Mouse (Mus musculus) kidney, adult 11 months (tissue): Measurements from ENCODE around the gene Slco1a6.
A peak's percentile ranks its signal among the peaks of the same experiment; 100 is the strongest.
"Not testable (repeated sequence)": the region's sequence is repeated elsewhere in the genome, so short reads cannot be mapped to it uniquely, and the experiment has no call there.

ENCODE experiments used
- DNase-seq: peaks from one replicate; pipeline ENCODE4 v3.0.0; 2022

Gene Slco1a6

GRCm38 (mm10) chr6:142208421-142208820 is at the start of gene Slco1a6:
Gene Slco1a6, minus strand, starts transcription at chr6:142208521.
- no peak for DNase-seq

GRCm38 (mm10) chr6:142250738-142251307 is 42.5 kb upstream of the Slco1a6 start:
- not testable (repeated sequence) for DNase-seq

- no peak for DNase-seq
Observed at GRCm38 (mm10) chr6:142245065-142245464, 36.7 kb upstream of the Slco1a6 start.

GRCm38 (mm10) chr6:142239468-142239867 is 31.1 kb upstream of the Slco1a6 start:
- DNase-seq = no peak

GRCm38 (mm10) chr6:142220138-142220537 is 11.8 kb upstream of the Slco1a6 start:
- DNase-seq = no peak

GRCm38 (mm10) chr6:142211821-142212220 is 3.5 kb upstream of the Slco1a6 start:
- no peak for DNase-seq

- no peak for DNase-seq
Observed at GRCm38 (mm10) chr6:142209749-142210148, 1.4 kb upstream of the Slco1a6 start.

- no peak for DNase-seq
Observed at GRCm38 (mm10) chr6:142200524-142200923, 7.8 kb downstream of the Slco1a6 start.

GRCm38 (mm10) chr6:142194245-142194644 is 14.1 kb downstream of the Slco1a6 start:
- no peak for DNase-seq

GRCm38 (mm10) chr6:142191962-142192361 is 16.4 kb downstream of the Slco1a6 start:
- DNase-seq = peak; percentile 24

GRCm38 (mm10) chr6:142187426-142187825 is 20.9 kb downstream of the Slco1a6 start:
- no peak for DNase-seq

- DNase-seq = no peak
Observed at GRCm38 (mm10) chr6:142185868-142186415, 22.4 kb downstream of the Slco1a6 start.

GRCm38 (mm10) chr6:142163406-142163805 is 44.9 kb downstream of the Slco1a6 start:
- no peak for DNase-seq

GRCm38 (mm10) chr6:142161171-142161570 is 47.1 kb downstream of the Slco1a6 start:
- no peak for DNase-seq

GRCm38 (mm10) chr6:142154081-142154480 is 54.2 kb downstream of the Slco1a6 start:
- DNase-seq = peak; percentile 21

- DNase-seq = no peak
Observed at GRCm38 (mm10) chr6:142148371-142148770, 60.0 kb downstream of the Slco1a6 start.

- DNase-seq = no peak
Observed at GRCm38 (mm10) chr6:142111667-142112305, 96.5 kb downstream of the Slco1a6 start.

- DNase-seq = no peak
Observed at GRCm38 (mm10) chr6:142091126-142091525, 117.2 kb downstream of the Slco1a6 start.

- DNase-seq = not testable (repeated sequence)
Observed at GRCm38 (mm10) chr6:142058281-142058680, 150.0 kb downstream of the Slco1a6 start.

GRCm38 (mm10) chr6:142047689-142048088 is 160.6 kb downstream of the Slco1a6 start:
- no peak for DNase-seq

- peak; percentile 25 for DNase-seq
Observed at GRCm38 (mm10) chr6:142045746-142046145, 162.6 kb downstream of the Slco1a6 start.

GRCm38 (mm10) chr6:142041896-142042295 is 166.4 kb downstream of the Slco1a6 start:
- DNase-seq = peak; percentile 29

GRCm38 (mm10) chr6:142040306-142041175 is 167.8 kb downstream of the Slco1a6 start:
- DNase-seq = no peak
